ENCODE assay signal across 27 mouse cellular contexts in the genomic region with DNA sequence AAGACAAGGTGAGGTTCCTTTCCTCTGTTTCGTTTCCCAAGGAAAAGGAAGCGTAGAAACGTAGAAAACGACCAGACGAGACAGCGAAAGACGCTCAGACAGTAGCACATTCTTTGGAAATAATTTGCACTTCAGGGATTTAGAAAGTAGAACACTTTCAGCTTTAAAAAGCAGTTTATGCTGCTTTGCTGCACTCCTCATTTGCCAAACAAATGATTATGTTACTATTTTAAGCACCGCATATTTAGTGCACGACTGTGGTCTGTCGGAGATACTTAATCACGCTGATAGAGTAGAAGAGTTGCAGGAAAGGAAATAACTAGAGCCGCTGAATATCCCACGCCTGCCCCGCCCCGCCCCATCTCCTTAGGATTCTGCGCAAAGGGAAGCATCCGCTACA.
DNase-seq lines count a peak whose midpoint lies in the region; ATAC-seq and TF ChIP-seq lines count a peak whose summit lies in the region.
"Had no signal": no experiment of that assay in that cellular context is flagged by ENCODE, and none has a peak within 500 bp of the region (broad histone marks: within the 10 kb centered on the region; RNA-seq: fewer than 3 reads in every experiment).

No protein-coding gene starts in this region.

- intact Hi-C loops in heart, postnatal 10 days (cut with DNase I): loop anchor here (5.0 to 10.0 kb wide), 2 partner anchors 371 to 492 kb away; no protein-coding TSS in a partner anchor

- TF ChIP-seq EP300 in heart, postnatal 0 days (IDR thresholded peaks at IDR 0.05; ENCODE audit: low read depth): no peak

- no peaks in the 10 kb centered on the region for H3K9me3 ChIP-seq in heart, embryonic 13.5 days
- H3K9me3 ChIP-seq in heart, postnatal 0 days (replicated peaks; ENCODE audit: control insufficient read depth, low read length): no peaks in the 10 kb centered on the region
- H3K9me3 ChIP-seq: embryonic facial prominence, embryonic 10.5 days; embryonic facial prominence, embryonic 13.5 days; forebrain, embryonic 12.5 days; forebrain, embryonic 15.5 days; hindbrain, embryonic 10.5 days; hindbrain, embryonic 13.5 days; intestine, embryonic 15.5 days had no signal

- no peak overlapping the region for H3K4me3 ChIP-seq in heart, embryonic 13.5 days
- no peak overlapping the region for H3K4me3 ChIP-seq in heart, postnatal 0 days (ENCODE audit: low read depth, low read length)
- H3K4me3 ChIP-seq: embryonic facial prominence, embryonic 10.5 days; embryonic facial prominence, embryonic 13.5 days; erythroblast, embryonic 14.5 days; forebrain, embryonic 12.5 days; forebrain, embryonic 15.5 days; hindbrain, embryonic 10.5 days; hindbrain, embryonic 13.5 days; intestine, embryonic 15.5 days had no signal

- no peak for TF ChIP-seq CTCF in heart, postnatal 0 days (IDR thresholded peaks at IDR 0.05; ENCODE audit: low read depth)

- peak overlapping the region; percentile 4; the same call in 1 of the 2 replicates for H3K4me2 ChIP-seq in heart, embryonic 13.5 days
- H3K4me2 ChIP-seq in heart, postnatal 0 days (ENCODE audit: low read depth, low read length): peak overlapping the region; percentile 1; the same call in 1 of the 2 replicates
- H3K4me2 ChIP-seq: embryonic facial prominence, embryonic 13.5 days; forebrain, embryonic 12.5 days; forebrain, embryonic 15.5 days; hindbrain, embryonic 13.5 days; intestine, embryonic 15.5 days had no signal

- ATAC-seq in heart, embryonic 13.5 days (ENCODE audit: extremely low read depth, insufficient number of reproducible peaks, low FRiP score, low TSS enrichment): no peak
- no peak for ATAC-seq in heart, postnatal 0 days (ENCODE audit: insufficient read depth, low read depth)
- ATAC-seq: hindbrain, embryonic 16.5 days had no signal

- WGBS in heart, embryonic 13.5 days: 67% methylated on average over 17 of the region's 17 CpGs
- WGBS in heart, postnatal 0 days: 53% methylated on average over 17 of the region's 17 CpGs

- no peaks in the 10 kb centered on the region for H3K27me3 ChIP-seq in heart, embryonic 13.5 days (replicated peaks)
- H3K27me3 ChIP-seq in heart, postnatal 0 days (ENCODE audit: control insufficient read depth, insufficient read depth, low read length): no peaks in the 10 kb centered on the region
- H3K27me3 ChIP-seq: embryonic facial prominence, embryonic 13.5 days; forebrain, embryonic 12.5 days; forebrain, embryonic 15.5 days; hindbrain, embryonic 13.5 days; intestine, embryonic 15.5 days had no signal

- no peak overlapping the region for H3K27ac ChIP-seq in heart, embryonic 13.5 days (replicated peaks)
- no peak overlapping the region for H3K27ac ChIP-seq in heart, postnatal 0 days (ENCODE audit: low read depth)
- H3K27ac ChIP-seq: embryonic facial prominence, embryonic 10.5 days; embryonic facial prominence, embryonic 13.5 days; forebrain, embryonic 12.5 days; forebrain, embryonic 15.5 days; heart, adult 2 months; hindbrain, embryonic 10.5 days; hindbrain, embryonic 13.5 days; intestine, embryonic 15.5 days had no signal

- H3K4me1 ChIP-seq in heart, embryonic 13.5 days: peaks cover 8% of the 10 kb centered on the region; the same call in 1 of the 2 replicates
- no peaks in the 10 kb centered on the region for H3K4me1 ChIP-seq in heart, postnatal 0 days (ENCODE audit: control insufficient read depth, insufficient read depth)
- H3K4me1 ChIP-seq: embryonic facial prominence, embryonic 10.5 days; embryonic facial prominence, embryonic 13.5 days; forebrain, embryonic 12.5 days; forebrain, embryonic 15.5 days; hindbrain, embryonic 10.5 days; hindbrain, embryonic 13.5 days; intestine, embryonic 15.5 days had no signal

- no peak for DNase-seq in heart, adult 8-10 months (ENCODE audit: low spot score)
- no peak for DNase-seq in heart, postnatal 0 days (ENCODE audit: low spot score)
- no peak for DNase-seq in heart, postnatal 10 days
- peak; percentile 39 for DNase-seq in NIH3T3 (ENCODE audit: low read depth)
- no peak for DNase-seq in adrenal gland, adult 18-20 months (ENCODE audit: low spot score in 2 of 2)
- DNase-seq in frontal cortex, adult 2 months (ENCODE audit: extremely low spot score in 1 of 2, low spot score in 1 of 2): no peak
- DNase-seq: adrenal gland, adult 2 months; adrenal gland, postnatal 25 days; B cell, adult 2 months; cerebellum, adult 11-12 months; cerebellum, adult 8-10 months; cerebellum, postnatal 36 days; embryo, embryonic 11 days; gastrocnemius, postnatal 10 days; gastrocnemius, postnatal 36 days; heart, adult 2 months; kidney, adult 11 months had no signal

- H3K36me3 ChIP-seq in heart, embryonic 13.5 days: no peaks in the 10 kb centered on the region
- H3K36me3 ChIP-seq in heart, postnatal 0 days (replicated peaks; ENCODE audit: control insufficient read depth, insufficient read depth, low read length): no peaks in the 10 kb centered on the region
- H3K36me3 ChIP-seq: embryonic facial prominence, embryonic 10.5 days; embryonic facial prominence, embryonic 13.5 days; forebrain, embryonic 12.5 days; forebrain, embryonic 15.5 days; hindbrain, embryonic 10.5 days; hindbrain, embryonic 13.5 days; intestine, embryonic 15.5 days had no signal

- no peak overlapping the region for H3K9ac ChIP-seq in heart, embryonic 13.5 days
- H3K9ac ChIP-seq in heart, postnatal 0 days (replicated peaks; ENCODE audit: low read depth, low read length): no peak overlapping the region
- H3K9ac ChIP-seq: embryonic facial prominence, embryonic 13.5 days; forebrain, embryonic 12.5 days; forebrain, embryonic 15.5 days; hindbrain, embryonic 13.5 days; intestine, embryonic 15.5 days had no signal
